ENCODE assay signal across 9 mouse cellular contexts in genomic region chr6:88196054-88196732, GRCm38 (mm10). TPM values are rescaled to one million over a fixed set of nuclear protein-coding genes. Genes with fewer than 3 reads are reported as not detected.
DNase-seq lines count a peak whose midpoint lies in the region; ATAC-seq and TF ChIP-seq lines count a peak whose summit lies in the region.
"Had no signal": no experiment of that assay in that cellular context is flagged by ENCODE, and none has a peak within 500 bp of the region (broad histone marks: within the 10 kb centered on the region; RNA-seq: fewer than 3 reads in every experiment).

No protein-coding gene starts in this region.

- no peak for TF ChIP-seq POLR2A in embryonic fibroblast, embryonic 13.5 days (IDR thresholded peaks at IDR 0.05; ENCODE audit: low read depth, low read length)

- 0 out of 2 replicates have a peak overlapping the region, but pooled peaks have one; percentile 19 for H3K27ac ChIP-seq in kidney, postnatal 0 days
- no peak overlapping the region for H3K27ac ChIP-seq in embryonic fibroblast, embryonic 13.5 days (ENCODE audit: insufficient read depth, low read length)
- H3K27ac ChIP-seq in intestine, postnatal 0 days (ENCODE audit: low read depth, low read length): no peak overlapping the region
- H3K27ac ChIP-seq in neural tube, embryonic 14.5 days (ENCODE audit: low read depth, low read length): no peak overlapping the region

- H3K4me3 ChIP-seq in kidney, postnatal 0 days (replicated peaks; ENCODE audit: low read depth, low read length): peak overlapping the region; percentile 52
- peak overlapping the region; percentile 36 for H3K4me3 ChIP-seq in embryonic fibroblast, embryonic 13.5 days (ENCODE audit: insufficient read depth, low read length)
- H3K4me3 ChIP-seq in intestine, postnatal 0 days (ENCODE audit: low read depth, low read length): peak overlapping the region; percentile 45
- peak overlapping the region; percentile 17; the same call in 1 of the 2 replicates for H3K4me3 ChIP-seq in neural tube, embryonic 14.5 days (ENCODE audit: low read depth, low read length)

- H3K9me3 ChIP-seq in kidney, postnatal 0 days (replicated peaks; ENCODE audit: low read length): no peaks in the 10 kb centered on the region
- no peaks in the 10 kb centered on the region for H3K9me3 ChIP-seq in intestine, postnatal 0 days (ENCODE audit: control insufficient read depth)
- no peaks in the 10 kb centered on the region for H3K9me3 ChIP-seq in neural tube, embryonic 14.5 days (ENCODE audit: control insufficient read depth, low read length)

- no peak for TF ChIP-seq CTCF in kidney, postnatal 0 days (IDR thresholded peaks at IDR 0.05; ENCODE audit: low read depth)
- TF ChIP-seq CTCF in embryonic fibroblast, embryonic 13.5 days (IDR thresholded peaks at IDR 0.05; ENCODE audit: borderline replicate concordance, insufficient read depth, low read length): no peak
- TF ChIP-seq CTCF in intestine, postnatal 0 days (IDR thresholded peaks at IDR 0.05; ENCODE audit: low read depth): no peak

- H3K36me3 ChIP-seq in kidney, postnatal 0 days (ENCODE audit: insufficient read depth, low read length): no peaks in the 10 kb centered on the region
- no peaks in the 10 kb centered on the region for H3K36me3 ChIP-seq in intestine, postnatal 0 days (ENCODE audit: control insufficient read depth, insufficient read depth)
- no peaks in the 10 kb centered on the region for H3K36me3 ChIP-seq in neural tube, embryonic 14.5 days (ENCODE audit: control insufficient read depth, insufficient read depth, low read length)

- peak overlapping the region; percentile 73 for H3K4me2 ChIP-seq in kidney, postnatal 0 days (ENCODE audit: low read length)
- H3K4me2 ChIP-seq in intestine, postnatal 0 days (replicated peaks; ENCODE audit: low read depth): peak overlapping the region; percentile 77
- H3K4me2 ChIP-seq in neural tube, embryonic 14.5 days (ENCODE audit: low read depth, low read length): no peak overlapping the region

- no peak for ATAC-seq in kidney, postnatal 0 days (replicated peaks; ENCODE audit: low FRiP score, low read depth)
- no peak for ATAC-seq in intestine, postnatal 0 days
- no peak for ATAC-seq in neural tube, embryonic 14.5 days (ENCODE audit: low read depth)
- ATAC-seq in activated CD4-positive, CD25-positive, alpha-beta regulatory T cell, adult 4 months: no peak
- ATAC-seq in erythroid progenitor cell, adult 5-6 weeks (replicated peaks; ENCODE audit: low FRiP score, poor library complexity, severe bottlenecking): no peak

- H3K27me3 ChIP-seq in kidney, postnatal 0 days (ENCODE audit: insufficient read depth, low read length): peaks cover 80% of the 10 kb centered on the region
- H3K27me3 ChIP-seq in intestine, postnatal 0 days (replicated peaks; ENCODE audit: control insufficient read depth, insufficient read depth, low read length): peaks cover 100% of the 10 kb centered on the region
- peaks cover 79% of the 10 kb centered on the region for H3K27me3 ChIP-seq in neural tube, embryonic 14.5 days (ENCODE audit: control insufficient read depth, insufficient read depth, low read length)

- peak overlapping the region; percentile 58 for H3K9ac ChIP-seq in kidney, postnatal 0 days (ENCODE audit: low read depth, low read length)
- H3K9ac ChIP-seq in intestine, postnatal 0 days (ENCODE audit: low read depth, low read length): no peak overlapping the region
- H3K9ac ChIP-seq in neural tube, embryonic 14.5 days (replicated peaks; ENCODE audit: low read depth, low read length): no peak overlapping the region

- WGBS in kidney, postnatal 0 days: 12% methylated on average over 33 of the region's 33 CpGs
- WGBS in intestine, postnatal 0 days: 8% methylated on average over 33 of the region's 33 CpGs
- 2% methylated on average over 33 of the region's 33 CpGs for WGBS in neural tube, embryonic 14.5 days

- peaks cover 31% of the 10 kb centered on the region for H3K4me1 ChIP-seq in kidney, postnatal 0 days (replicated peaks; ENCODE audit: insufficient read depth, low read length)
- no peaks in the 10 kb centered on the region; the same call in 1 of the 2 replicates for H3K4me1 ChIP-seq in embryonic fibroblast, embryonic 13.5 days (ENCODE audit: control insufficient read depth, insufficient read depth, low read length)
- peaks cover 11% of the 10 kb centered on the region; the same call in 1 of the 2 replicates for H3K4me1 ChIP-seq in intestine, postnatal 0 days (replicated peaks; ENCODE audit: control insufficient read depth, insufficient read depth, low read length)
- H3K4me1 ChIP-seq in neural tube, embryonic 14.5 days (ENCODE audit: control insufficient read depth, insufficient read depth, low read length): peaks cover 22% of the 10 kb centered on the region

- peak; percentile 4 for DNase-seq in kidney, postnatal 0 days (ENCODE audit: low spot score)
- DNase-seq in kidney, postnatal 25 days: no peak
- DNase-seq in frontal cortex, postnatal 14 days (ENCODE audit: low spot score in 2 of 2): no peak

RNA-seq across cellular contexts. Expression of gene Gata2, which starts 2.5 kb away (rescaled TPM):
- polyA plus RNA-seq in kidney, postnatal 0 days (2015; fragmentation: Nextera tagmentation; extraction: Ambion mirVana): 56.3 and 64.3 TPM in 2 replicates
- 6.4 and 10.9 TPM in 2 replicates for polyA plus RNA-seq in embryonic fibroblast, embryonic 13.5 days (2011; ENCODE audit: insufficient read length, low read depth, missing spikeins)
- 3.5 and 3.7 TPM in 2 replicates for polyA plus RNA-seq in intestine, postnatal 0 days (2015; fragmentation: Nextera tagmentation; extraction: Ambion mirVana)
- 5.4 and 7.6 TPM in 2 replicates for polyA plus RNA-seq in neural tube, embryonic 14.5 days (2014; fragmentation: Nextera tagmentation; extraction: Ambion mirVana)
- not detected for polyA plus RNA-seq in activated CD4-positive, CD25-positive, alpha-beta regulatory T cell, adult 4 months (2017; shearing (Covaris generic))
- 8.8 and 23.1 TPM in 2 replicates for total RNA-seq in erythroid progenitor cell, adult 5-6 weeks (2015; ENCODE audit: low replicate concordance)
- total RNA-seq in erythroid progenitor cell, adult 5-6 weeks (2017; ENCODE audit: low replicate concordance): 2.6 and 3.3 TPM in 2 replicates

RNA-seq across cellular contexts. Expression of gene Dnajb8, which starts 25.9 kb away (rescaled TPM):
- polyA plus RNA-seq in kidney, postnatal 0 days (2015; fragmentation: Nextera tagmentation; extraction: Ambion mirVana): not detected in 2 replicates
- polyA plus RNA-seq in embryonic fibroblast, embryonic 13.5 days (2011; ENCODE audit: insufficient read length, low read depth, missing spikeins): not detected in 2 replicates
- polyA plus RNA-seq in intestine, postnatal 0 days (2015; fragmentation: Nextera tagmentation; extraction: Ambion mirVana): not detected in 2 replicates
- not detected in 2 replicates for polyA plus RNA-seq in neural tube, embryonic 14.5 days (2014; fragmentation: Nextera tagmentation; extraction: Ambion mirVana)
- polyA plus RNA-seq in activated CD4-positive, CD25-positive, alpha-beta regulatory T cell, adult 4 months (2017; shearing (Covaris generic)): not detected
- total RNA-seq in erythroid progenitor cell, adult 5-6 weeks (2015; ENCODE audit: low replicate concordance): not detected in 2 replicates
- not detected in 2 replicates for total RNA-seq in erythroid progenitor cell, adult 5-6 weeks (2017; ENCODE audit: low replicate concordance)
- polyA plus RNA-seq: large intestine, adult 2 months had no signal
